Mouse (Mus musculus) hindbrain, postnatal 0 days (tissue): ENCODE results near the gene Bspry. TPM values are rescaled to one million over a fixed set of nuclear protein-coding genes. Genes with fewer than 3 reads are reported as not detected.

Source experiments
- ATAC-seq: fragments of 200-750 bp; cut with Nextera tagmentation; 2 replicates; pipeline ENCODE4 v1.8.0; 2017; ENCODE audit warnings: mild to moderate bottlenecking, moderate TSS enrichment, moderate library complexity
- DNase-seq: peaks from one replicate; pipeline ENCODE4 v3.0.0-alpha.2; 2015; ENCODE audit warnings: low spot score
- H3K27ac ChIP-seq: fragments of 300-500 bp; sonication (generic); 2 replicates; pipeline ENCODE4 v1.5.1; 2014; ENCODE audit warnings: mild to moderate bottlenecking
- H3K27me3 ChIP-seq: fragments of 300-500 bp; sonication (generic); 2 replicates; pipeline ENCODE4 v1.6.1; 2014; ENCODE audit warnings: low read length, mixed read lengths; ENCODE audit not compliant: insufficient read depth
- H3K36me3 ChIP-seq: fragments of 300-500 bp; sonication (generic); 2 replicates; pipeline ENCODE4 v1.6.1; 2014; ENCODE audit warnings: low read length, mixed read lengths; ENCODE audit not compliant: insufficient read depth
- H3K4me1 ChIP-seq: fragments of 300-500 bp; sonication (generic); 2 replicates; pipeline ENCODE4 v1.6.1; 2014; ENCODE audit warnings: antibody characterized with exemption, low read length, mixed read lengths; ENCODE audit not compliant: insufficient read depth
- H3K4me2 ChIP-seq: fragments of 300-500 bp; sonication (generic); 2 replicates; pipeline ENCODE4 v1.6.1; 2014; ENCODE audit warnings: low read depth, mild to moderate bottlenecking, low read length, moderate library complexity, mixed read lengths
- H3K4me3 ChIP-seq: fragments of 300-500 bp; sonication (generic); 2 replicates; pipeline ENCODE4 v1.5.1; 2014; ENCODE audit warnings: low read length
- H3K9ac ChIP-seq: fragments of 300-500 bp; sonication (generic); replicated peaks from 2 replicates; pipeline ENCODE4 v1.6.1; 2014; ENCODE audit warnings: mild to moderate bottlenecking, low read length, moderate library complexity, mixed read lengths
- H3K9me3 ChIP-seq: fragments of 300-500 bp; sonication (generic); 2 replicates; pipeline ENCODE4 v1.6.1; 2016; ENCODE audit warnings: low read length, mixed read lengths
- CTCF ChIP-seq: IDR thresholded peaks from 2 replicates; pipeline ENCODE4 v1.5.1; 2016; ENCODE audit warnings: antibody characterized with exemption, control low read depth, low read depth
- WGBS: fragments of 180-500 bp; shearing (Covaris S2); extraction: QIAGEN DNeasy Blood & Tissue Kit; methylation state at CpG from one replicate; pipeline ENCODE4 v1.1.7; 2014; 5-methylcytosine and 5-hydroxymethylcytosine counted together
- polyA plus RNA-seq: library from polyadenylated mRNA; unstranded; fragments of >200 nt; fragmentation: Nextera tagmentation; extraction: Ambion mirVana; gene quantifications from 2 replicates; pipeline ENCODE4 v1.2.1, GENCODE M21; 2015
- total RNA-seq: library from RNA; depleted of rRNA; stranded (reverse); fragments of >200 nt; gene quantifications from 2 replicates; pipeline ENCODE4 v1.2.3, GENCODE M21; 2014

Bspry gene
- total and polyA plus RNA-seq, 2 experiments from 2014 or later, result 0.37 to 0.96 TPM

- Histone ChIP-seq H3K9ac (no peak overlapping the region), H3K36me3 (no peaks in the 10 kb centered on the region), H3K4me3 (no peak overlapping the region), H3K4me1 (no peaks in the 10 kb centered on the region), H3K27me3 (no peaks in the 10 kb centered on the region), H3K9me3 (no peaks in the 10 kb centered on the region), H3K4me2 (no peak overlapping the region), H3K27ac (no peak overlapping the region)
- TF ChIP-seq CTCF, result no peak
- 84% methylated on average over 7 of the region's 7 CpGs for WGBS
- DNase-seq, result no peak
- no peak for ATAC-seq
Measured at GRCm38 (mm10) chr4:62437871-62438270, 42.0 kb upstream of the Bspry start.

- no peak for TF ChIP-seq CTCF
- no peaks in the 10 kb centered on the region for H3K4me1 ChIP-seq
- 67% methylated on average over 4 of the region's 4 CpGs for WGBS
- H3K36me3 ChIP-seq, result no peaks in the 10 kb centered on the region
- ATAC-seq (no peak), DNase-seq (no peak)
- H3K4me2 ChIP-seq, result no peak overlapping the region
- H3K27me3 ChIP-seq, result no peaks in the 10 kb centered on the region
- H3K9me3 ChIP-seq, result no peaks in the 10 kb centered on the region
- no peak overlapping the region for H3K27ac ChIP-seq
- no peak overlapping the region for H3K4me3 ChIP-seq
- H3K9ac ChIP-seq, result no peak overlapping the region
Measured at GRCm38 (mm10) chr4:62439793-62440192, 40.1 kb upstream of the Bspry start.

GRCm38 (mm10) chr4:62440544-62440943 lies 39.3 kb upstream of the Bspry start:
- no peak for DNase-seq
- no peak overlapping the region for H3K9ac ChIP-seq
- TF ChIP-seq CTCF, result no peak
- no peak overlapping the region for H3K27ac ChIP-seq
- H3K9me3 ChIP-seq, result no peaks in the 10 kb centered on the region
- H3K36me3 ChIP-seq, result no peaks in the 10 kb centered on the region
- no peaks in the 10 kb centered on the region for H3K4me1 ChIP-seq
- H3K4me3 ChIP-seq, result no peak overlapping the region
- 63% methylated on average over 4 of the region's 4 CpGs for WGBS
- no peak for ATAC-seq
- no peaks in the 10 kb centered on the region for H3K27me3 ChIP-seq
- no peak overlapping the region for H3K4me2 ChIP-seq

GRCm38 (mm10) chr4:62440986-62441385 lies 38.9 kb upstream of the Bspry start:
- DNase-seq (no peak), ATAC-seq (no peak)
- Histone ChIP-seq H3K4me2 (no peak overlapping the region), H3K27ac (no peak overlapping the region), H3K36me3 (no peaks in the 10 kb centered on the region), H3K4me3 (no peak overlapping the region), H3K4me1 (no peaks in the 10 kb centered on the region), H3K27me3 (no peaks in the 10 kb centered on the region), H3K9me3 (no peaks in the 10 kb centered on the region), H3K9ac (no peak overlapping the region)
- no peak for TF ChIP-seq CTCF
- 71% methylated on average over 4 of the region's 4 CpGs for WGBS

- WGBS, result 63% methylated on average over 5 of the region's 5 CpGs
- peak; percentile 68 for TF ChIP-seq CTCF
- Histone ChIP-seq H3K36me3 (no peaks in the 10 kb centered on the region), H3K9me3 (no peaks in the 10 kb centered on the region), H3K4me3 (no peak overlapping the region), H3K27me3 (no peaks in the 10 kb centered on the region), H3K4me2 (no peak overlapping the region), H3K9ac (no peak overlapping the region), H3K4me1 (no peaks in the 10 kb centered on the region), H3K27ac (no peak overlapping the region)
- DNase-seq (peak; percentile 46), ATAC-seq (peak; percentile 61; the same call in 1 of the 2 replicates)
Measured at GRCm38 (mm10) chr4:62454995-62455394, 24.9 kb upstream of the Bspry start.

GRCm38 (mm10) chr4:62459081-62459480 lies 20.8 kb upstream of the Bspry start:
- Histone ChIP-seq H3K27me3 (no peaks in the 10 kb centered on the region), H3K36me3 (peaks cover 8% of the 10 kb centered on the region; the same call in 1 of the 2 replicates), H3K9me3 (no peaks in the 10 kb centered on the region), H3K4me1 (no peaks in the 10 kb centered on the region), H3K4me3 (no peak overlapping the region), H3K4me2 (no peak overlapping the region), H3K27ac (no peak overlapping the region), H3K9ac (no peak overlapping the region)
- WGBS, result 64% methylated on average over 3 of the region's 3 CpGs
- ATAC-seq, result no peak
- TF ChIP-seq CTCF, result no peak
- no peak for DNase-seq

GRCm38 (mm10) chr4:62460348-62460747 lies 19.5 kb upstream of the Bspry start:
- 92% methylated on average over 8 of the region's 8 CpGs for WGBS
- Histone ChIP-seq H3K4me2 (no peak overlapping the region), H3K9ac (no peak overlapping the region), H3K4me1 (no peaks in the 10 kb centered on the region), H3K4me3 (no peak overlapping the region), H3K27ac (no peak overlapping the region), H3K36me3 (peaks cover 8% of the 10 kb centered on the region; the same call in 1 of the 2 replicates), H3K9me3 (no peaks in the 10 kb centered on the region), H3K27me3 (no peaks in the 10 kb centered on the region)
- no peak for TF ChIP-seq CTCF
- no peak for DNase-seq
- no peak for ATAC-seq
